Mouse (Mus musculus) T-cell, adult 2 months (primary cell): Measurements from ENCODE around the gene Olfr901.
"Not testable (repeated sequence)": the region's sequence is repeated elsewhere in the genome, so short reads cannot be mapped to it uniquely, and the experiment has no call there.

Experiments used
- DNase-seq: peaks from one replicate; pipeline ENCODE4 v3.0.0; 2022; ENCODE audit warnings: low spot score

Olfr901 gene

GRCm38 (mm10) chr9:38429155-38429554, at the start of gene Olfr901:
Gene Olfr901 (plus strand): TSS chr9:38429455.
- no peak for DNase-seq

DNA sequence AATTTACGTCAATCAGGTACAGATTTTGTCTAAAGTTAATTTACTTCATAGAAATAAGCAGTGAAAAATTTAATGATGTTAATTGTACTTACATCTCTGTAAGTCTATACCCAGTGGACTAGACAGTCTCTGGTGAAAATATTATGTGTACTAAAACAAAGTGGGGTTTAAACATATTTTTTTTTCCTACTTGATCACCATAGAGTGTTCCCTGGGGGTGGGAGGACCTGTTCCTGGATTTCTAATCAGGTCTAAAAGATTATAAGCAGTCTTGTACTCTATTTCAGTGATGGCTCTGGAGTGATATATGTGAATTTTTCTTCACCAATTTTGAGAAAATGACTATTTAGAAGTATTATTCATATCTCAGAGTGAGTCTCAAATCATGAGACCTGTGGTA, 27.9 kb upstream of the Olfr901 start, which contains the start of gene Olfr147:
Olfr147 (plus strand) TSS at position 301 of the 400 bp plus-strand sequence.
- no peak for DNase-seq

- not testable (repeated sequence) for DNase-seq
Measured at GRCm38 (mm10) chr9:38407502-38407901, 21.8 kb upstream of the Olfr901 start.

- not testable (repeated sequence) for DNase-seq
Measured at GRCm38 (mm10) chr9:38413502-38413901, 15.8 kb upstream of the Olfr901 start.

- no peak for DNase-seq
Measured at GRCm38 (mm10) chr9:38423801-38424200, 5.5 kb upstream of the Olfr901 start.

DNA sequence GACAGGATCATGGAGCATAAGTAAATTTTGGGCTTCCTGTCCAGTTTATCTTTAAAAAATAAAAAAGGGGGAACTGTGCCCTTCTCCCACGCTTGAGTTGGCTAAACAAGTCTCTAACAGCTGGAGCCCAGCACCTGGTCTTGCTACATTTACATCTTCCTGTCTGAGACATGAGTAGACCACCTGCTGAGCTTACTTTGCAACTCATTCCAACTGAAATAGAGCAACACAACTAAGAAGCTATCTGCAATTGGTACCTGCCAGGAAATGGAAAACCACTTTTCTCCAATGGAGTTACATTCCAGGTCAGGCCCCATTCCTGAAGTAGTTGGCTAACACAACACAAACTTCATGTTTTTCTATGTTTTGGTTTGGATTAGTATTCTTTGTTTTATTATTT, 2.2 kb upstream of the Olfr901 start:
- no peak for DNase-seq

DNA sequence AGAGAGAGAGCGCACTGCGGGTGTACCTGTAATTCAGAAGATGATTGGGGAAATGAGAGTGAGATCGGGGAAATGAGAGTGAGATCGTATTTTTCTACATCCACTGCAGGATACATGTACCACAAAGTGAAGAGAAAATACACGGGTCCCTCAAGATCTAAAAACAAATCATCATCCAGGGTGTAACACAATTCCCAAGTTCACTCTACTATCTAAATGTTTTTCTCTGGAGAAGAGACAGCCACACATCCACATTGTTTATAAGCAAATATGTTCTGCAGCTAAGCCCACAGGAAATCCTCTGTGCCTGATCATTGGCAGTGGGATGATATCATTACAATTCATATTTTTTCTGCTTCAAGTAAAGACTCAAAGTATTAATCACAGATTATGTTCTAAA, 18.1 kb downstream of the Olfr901 start, which contains the start of gene Olfr902:
Olfr902 (plus strand) TSS at position 301 of the 400 bp plus-strand sequence.
- no peak for DNase-seq

GRCm38 (mm10) chr9:38462844-38463243, 33.6 kb downstream of the Olfr901 start, which contains the start of gene Olfr904:
Gene Olfr904 (plus strand): TSS chr9:38463144.
- no peak for DNase-seq

GRCm38 (mm10) chr9:38470807-38471206, 41.6 kb downstream of the Olfr901 start, which contains the start of gene Olfr905:
Gene Olfr905 (plus strand): TSS chr9:38471107.
- no peak for DNase-seq
